Mouse (Mus musculus) ES-E14 (cell line): Measurements from ENCODE around the gene Dnajc7.

ENCODE experiments used
- CHD2 ChIP-seq: IDR thresholded peaks from 2 replicates; pipeline ENCODE4 v1.6.1; 2014; ENCODE audit warnings: mild to moderate bottlenecking, low read depth, low read length, inconsistent platforms
- MAFK ChIP-seq: IDR thresholded peaks from 2 replicates; pipeline ENCODE4 v1.6.1; 2014; ENCODE audit warnings: mild to moderate bottlenecking, low read depth, low read length, inconsistent platforms; ENCODE audit not compliant: insufficient read depth
- ZC3H11A ChIP-seq: IDR thresholded peaks from 2 replicates; pipeline ENCODE4 v1.6.1; 2012; ENCODE audit warnings: low read depth, mild to moderate bottlenecking, inconsistent platforms, low read length, borderline replicate concordance
- ZNF384 ChIP-seq: IDR thresholded peaks from 2 replicates; pipeline ENCODE4 v1.6.1; 2012; ENCODE audit warnings: low read depth, low read length, inconsistent platforms

GRCm38 (mm10) chr11:100603155-100603554 lies 16.8 kb downstream of the Dnajc7 start:
- TF ChIP-seq CHD2 = no peak
- TF ChIP-seq MAFK = no peak
- TF ChIP-seq ZC3H11A = no peak
- TF ChIP-seq ZNF384 = no peak
